Mouse (Mus musculus): ENCODE data around the gene Aacs.

GRCm38 (mm10) chr5:125501505-125501904, 25.9 kb downstream of the Aacs start:
- TF ChIP-seq USF1 (IDR thresholded peaks at IDR 0.05; ENCODE audit: low read depth) (no peak), MAX (IDR thresholded peaks at IDR 0.05) (no peak), CTCF (IDR thresholded peaks at IDR 0.05; ENCODE audit: control insufficient read depth, insufficient read depth, insufficient read length) (no peak), CEBPB (IDR thresholded peaks at IDR 0.05; ENCODE audit: low read depth) (no peak), MYOG (IDR thresholded peaks at IDR 0.05; ENCODE audit: control insufficient read depth, extremely low read depth, insufficient read length) (no peak)
